Mouse (Mus musculus): Measurements from ENCODE around the gene Nsun5.

- TF ChIP-seq CTCF (IDR thresholded peaks at IDR 0.05; ENCODE audit: low read depth, low read length), result no peak
- no peak for TF ChIP-seq POLR2AphosphoS5 (IDR thresholded peaks at IDR 0.05; ENCODE audit: insufficient replicate concordance, low read depth, low read length)
- TF ChIP-seq GATA1 (IDR thresholded peaks at IDR 0.05; ENCODE audit: borderline replicate concordance, low read length), result no peak
These were observed 13.7 kb upstream of the Nsun5 start for GRCm38 (mm10) chr5:135356090-135356489.
